Mouse (Mus musculus) kidney, adult 2 months (tissue): ENCODE results near the gene BC030499. TPM values are rescaled to one million over a fixed set of nuclear protein-coding genes. Genes with fewer than 3 reads are reported as not detected.
"Not testable (repeated sequence)": the region's sequence is repeated elsewhere in the genome, so short reads cannot be mapped to it uniquely, and the experiment has no call there.

Experiments
- DNase-seq: peaks from one replicate; pipeline ENCODE4 v3.0.0; 2021
- H3K27ac ChIP-seq: fragments of 200-500 bp; 2 replicates; pipeline ENCODE4 v1.5.1; 2012; ENCODE audit warnings: low read depth, low read length, control low read depth, inconsistent platforms; ENCODE audit not compliant: insufficient read depth
- H3K27me3 ChIP-seq: fragments of 200-500 bp; replicated peaks from 2 replicates; pipeline ENCODE4 v1.6.1; 2012; ENCODE audit warnings: mild to moderate bottlenecking, moderate library complexity, low read length, inconsistent platforms; ENCODE audit not compliant: control insufficient read depth, insufficient read depth
- H3K36me3 ChIP-seq: fragments of 200-500 bp; 2 replicates; pipeline ENCODE4 v1.6.1; 2012; ENCODE audit warnings: mild to moderate bottlenecking, moderate library complexity, low read length, inconsistent platforms; ENCODE audit not compliant: control insufficient read depth, insufficient read depth
- H3K4me1 ChIP-seq: fragments of 200-500 bp; 2 replicates; pipeline ENCODE4 v1.6.1; 2011; ENCODE audit warnings: low read length; ENCODE audit not compliant: control insufficient read depth, insufficient read depth
- H3K4me3 ChIP-seq: fragments of 200-500 bp; 2 replicates; pipeline ENCODE4 v1.5.1; 2011; ENCODE audit warnings: mild to moderate bottlenecking, low read depth, low read length, control low read depth; ENCODE audit not compliant: insufficient read depth
- CTCF ChIP-seq: fragments of 200-500 bp; conservative IDR thresholded peaks from 2 replicates; pipeline ENCODE4 v1.5.1; 2011; ENCODE audit warnings: low read depth, mild to moderate bottlenecking, control low read depth, low read length, moderate library complexity, mixed read lengths; ENCODE audit not compliant: insufficient read depth, insufficient read length
- POLR2A ChIP-seq: fragments of 200-500 bp; IDR thresholded peaks from one replicate; pipeline ENCODE4 v1.6.1; 2011; ENCODE audit warnings: low read depth, low read length, control low read depth
- WGBS: fragments of 180-500 bp; shearing (Covaris S2); methylation state at CpG from one replicate; pipeline ENCODE4 v1.1.7; 2018; 5-methylcytosine and 5-hydroxymethylcytosine counted together
- polyA plus RNA-seq: library from polyadenylated mRNA; depleted of rRNA; stranded (reverse); fragments of >200 nt; gene quantifications from 2 replicates; pipeline ENCODE4 v1.2.3, GENCODE M21; 2012

BC030499 gene
- polyA plus RNA-seq, 1 experiment, result 0.19 TPM

DNA sequence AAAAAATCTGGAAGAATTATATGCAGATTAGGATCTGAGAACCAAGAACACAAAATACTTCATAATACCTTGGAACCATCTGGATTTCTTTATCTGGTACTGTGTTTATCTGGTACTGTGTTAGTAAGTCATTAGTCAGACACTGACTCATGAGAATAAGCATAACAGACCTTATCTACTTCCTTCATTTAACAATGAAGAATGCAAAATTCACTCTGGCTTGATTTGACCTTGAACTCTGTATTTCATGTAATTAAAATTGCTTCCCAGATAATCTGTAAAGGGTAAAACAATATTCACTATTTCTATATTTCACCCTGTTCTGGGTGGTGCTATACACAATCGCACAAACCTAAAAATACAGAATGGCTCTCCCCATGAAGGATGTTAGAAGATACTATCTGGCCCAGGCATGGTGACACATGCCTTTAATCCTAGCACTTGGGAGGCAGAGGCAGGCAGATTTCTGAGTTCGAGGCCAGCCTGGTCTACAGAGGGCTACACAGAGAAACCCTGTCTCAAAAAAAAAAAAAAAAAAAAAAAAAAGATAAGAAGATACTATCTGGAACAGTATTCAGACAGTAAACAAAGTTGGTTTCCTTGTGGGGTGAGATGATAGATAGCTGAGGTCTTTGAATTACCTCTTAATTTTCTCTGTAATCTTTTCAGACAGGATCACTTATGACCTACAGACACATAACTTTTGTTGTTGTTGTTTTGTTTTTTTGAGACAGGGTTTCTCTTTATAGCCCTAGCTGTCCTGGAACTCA lies 30.0 kb upstream of the BC030499 start:
- Histone ChIP-seq H3K27ac (no peak overlapping the region), H3K4me1 (no peaks in the 10 kb centered on the region; the same call in 1 of the 2 replicates), H3K36me3 (peaks cover 2% of the 10 kb centered on the region), H3K27me3 (no peaks in the 10 kb centered on the region), H3K4me3 (0 out of 2 replicates have a peak overlapping the region, but pooled peaks have one; percentile 50)
- TF ChIP-seq POLR2A (no peak), CTCF (no peak)
- WGBS, result 93% methylated on average over 2 of the region's 2 CpGs
- no peak for DNase-seq

DNA sequence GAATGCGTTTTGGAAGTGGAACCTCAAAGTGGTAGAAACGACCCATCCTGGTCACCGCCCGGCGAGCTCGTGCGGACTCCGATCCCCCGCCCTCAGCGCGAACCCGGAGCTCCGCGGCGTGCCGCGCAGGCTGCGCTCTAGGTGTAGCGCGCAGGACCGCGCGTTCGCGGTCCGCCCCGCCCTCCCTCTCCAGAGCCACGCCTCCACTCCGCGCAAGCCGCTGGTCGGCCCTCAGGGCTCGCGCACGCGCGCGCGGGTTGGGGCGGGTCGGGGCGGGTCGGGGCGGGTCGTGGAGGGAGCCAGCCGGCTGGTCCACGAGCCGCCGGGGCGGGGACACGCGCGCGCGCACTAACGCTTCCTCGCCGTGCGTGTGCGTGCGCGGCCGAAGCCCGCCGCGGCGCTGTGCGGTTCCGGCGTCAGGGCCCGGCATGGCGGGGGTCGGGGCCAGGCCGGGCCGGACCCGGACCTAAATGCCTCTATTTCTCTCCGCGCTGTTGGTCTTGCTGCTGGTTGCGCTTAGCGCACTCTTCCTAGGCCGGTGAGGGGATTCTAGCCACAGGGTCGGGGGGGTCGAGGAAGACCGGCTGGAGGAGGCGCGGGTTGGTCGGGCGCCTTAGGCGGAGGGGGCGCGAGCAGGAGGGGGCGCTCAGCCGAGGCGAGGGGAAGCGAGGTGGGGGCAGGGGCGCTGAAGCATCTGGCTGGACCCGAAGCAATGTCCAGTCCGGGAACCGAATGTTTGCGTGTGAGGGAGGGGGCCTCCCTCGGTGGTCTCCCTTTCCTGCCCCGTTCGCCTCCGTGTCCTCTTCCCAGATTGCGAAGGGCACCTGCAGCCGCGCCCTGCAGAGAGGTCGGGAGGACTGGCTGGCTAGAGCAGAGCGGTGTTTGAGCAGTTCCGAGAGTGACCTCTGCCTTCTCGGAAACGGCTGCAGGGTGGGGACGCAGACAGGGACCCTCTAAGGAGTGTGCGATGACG lies 29.0 kb upstream of the BC030499 start, which contains the start of gene 2610507B11Rik:
2610507B11Rik (plus strand) TSS at position 373 of the 973 bp plus-strand sequence.
- Histone ChIP-seq H3K36me3 (peaks cover 2% of the 10 kb centered on the region), H3K27ac (peak within 1 kb of the TSS; percentile 52), H3K4me1 (no peaks in the 10 kb centered on the region; the same call in 1 of the 2 replicates), H3K27me3 (no peaks in the 10 kb centered on the region), H3K4me3 (peak within 1 kb of the TSS; percentile 88)
- under 1% methylated on average over 108 of the region's 115 CpGs for WGBS
- peak; percentile 96 for DNase-seq
- TF ChIP-seq CTCF, result no peak
- peak; percentile 19 for TF ChIP-seq POLR2A

DNA sequence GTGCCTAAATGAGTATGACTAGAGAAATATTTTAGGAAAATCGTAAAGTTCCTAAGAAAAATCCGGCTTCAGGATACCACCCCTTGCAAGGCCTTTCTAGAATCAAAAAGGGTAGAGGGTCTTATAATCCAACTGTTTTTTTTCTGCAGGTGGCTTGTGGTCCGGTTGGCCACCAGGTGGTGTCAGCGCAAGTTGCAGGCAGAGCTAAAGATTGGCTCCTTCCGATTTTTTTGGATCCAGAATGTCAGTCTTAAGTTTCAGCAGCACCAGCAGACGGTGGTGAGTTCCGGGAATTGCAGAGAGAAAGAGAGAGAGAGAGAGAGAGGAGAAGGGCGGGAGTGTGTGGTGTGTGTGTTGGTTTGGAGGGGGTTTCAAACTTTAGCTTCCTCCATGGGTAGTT lies 28.1 kb upstream of the BC030499 start:
- H3K27ac ChIP-seq, result no peak overlapping the region
- H3K4me3 ChIP-seq, result peak overlapping the region; percentile 3; the same call in 1 of the 2 replicates
- no peaks in the 10 kb centered on the region for H3K27me3 ChIP-seq
- peak; percentile 75 for DNase-seq
- H3K36me3 ChIP-seq, result peaks cover 2% of the 10 kb centered on the region
- H3K4me1 ChIP-seq, result no peaks in the 10 kb centered on the region
- TF ChIP-seq POLR2A (no peak), CTCF (peak; percentile 65)
- WGBS, result 3% methylated on average over 8 of the region's 8 CpGs

DNA sequence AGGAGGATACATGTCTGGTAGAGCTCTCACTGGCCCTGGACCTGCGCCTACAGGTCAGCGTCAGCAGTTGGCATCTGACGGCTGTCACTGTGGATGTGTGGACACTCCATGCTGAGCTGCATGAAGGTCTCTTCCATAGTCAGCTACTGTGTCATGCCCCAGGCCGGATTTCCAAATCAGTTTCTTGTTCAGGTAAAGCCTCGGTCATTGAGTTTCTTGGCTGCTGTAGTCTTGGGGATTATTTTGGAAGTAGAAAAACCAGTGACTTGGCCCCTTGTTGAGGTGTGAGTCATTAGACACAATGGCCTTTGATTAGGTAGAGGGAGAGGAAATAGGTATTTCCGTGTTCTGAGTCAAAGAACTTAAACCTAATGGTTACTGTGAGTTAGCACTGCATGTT lies 25.1 kb upstream of the BC030499 start:
- no peak overlapping the region for H3K4me3 ChIP-seq
- H3K4me1 ChIP-seq, result no peaks in the 10 kb centered on the region
- no peak for TF ChIP-seq POLR2A
- TF ChIP-seq CTCF, result no peak
- DNase-seq, result no peak
- no peak overlapping the region for H3K27ac ChIP-seq
- peaks cover 8% of the 10 kb centered on the region for H3K36me3 ChIP-seq
- H3K27me3 ChIP-seq, result no peaks in the 10 kb centered on the region
- 93% methylated on average over 6 of the region's 6 CpGs for WGBS

DNA sequence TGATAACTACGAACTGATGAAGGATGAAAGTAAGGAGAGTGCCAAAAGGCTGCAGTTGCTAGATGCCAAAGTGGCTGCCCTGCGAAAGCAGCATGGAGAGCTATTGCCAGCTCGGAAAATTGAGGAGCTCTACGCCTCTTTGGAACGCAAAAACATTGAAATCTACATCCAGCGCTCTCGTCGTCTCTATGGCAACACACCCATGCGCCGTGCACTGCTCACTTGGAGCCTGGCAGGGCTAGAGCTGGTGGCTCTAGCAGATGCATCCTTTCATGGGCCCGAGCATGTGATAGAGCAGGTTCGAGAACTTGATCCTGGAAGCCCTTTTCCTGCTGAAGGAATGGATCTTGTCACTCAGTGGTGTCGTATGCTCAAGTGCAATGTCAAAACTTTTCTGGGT lies 18.7 kb upstream of the BC030499 start:
- peaks cover 31% of the 10 kb centered on the region for H3K36me3 ChIP-seq
- H3K27me3 ChIP-seq, result no peaks in the 10 kb centered on the region
- no peak overlapping the region for H3K4me3 ChIP-seq
- no peak overlapping the region for H3K27ac ChIP-seq
- WGBS, result 85% methylated on average over 13 of the region's 13 CpGs
- H3K4me1 ChIP-seq, result no peaks in the 10 kb centered on the region
- no peak for DNase-seq
- TF ChIP-seq CTCF (no peak), POLR2A (no peak)

DNA sequence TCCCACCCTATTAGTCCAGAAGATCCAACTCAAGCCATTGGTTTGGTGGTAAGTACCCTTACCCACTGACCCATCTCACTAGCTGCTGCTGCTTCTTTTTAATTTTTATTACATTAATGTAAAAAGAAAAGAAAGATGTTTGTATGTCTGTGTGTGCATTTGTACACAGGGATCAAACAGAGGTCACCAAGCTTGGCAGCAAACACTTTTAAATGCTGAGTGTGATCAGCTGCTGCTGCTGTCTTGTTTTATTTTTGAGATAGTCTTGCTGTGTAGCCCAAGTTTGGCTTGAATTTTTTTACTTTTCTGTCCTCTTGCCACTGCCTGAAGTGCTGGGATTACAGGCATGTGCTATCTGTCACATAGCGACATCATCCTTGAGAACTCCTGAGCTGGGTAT lies 15.0 kb upstream of the BC030499 start:
- Histone ChIP-seq H3K36me3 (peaks cover 32% of the 10 kb centered on the region), H3K4me1 (no peaks in the 10 kb centered on the region), H3K27me3 (no peaks in the 10 kb centered on the region), H3K27ac (no peak overlapping the region), H3K4me3 (no peak overlapping the region)
- DNase-seq, result no peak
- WGBS, result 97% methylated on average over 1 of the region's 1 CpGs
- TF ChIP-seq POLR2A (no peak), CTCF (no peak)

DNA sequence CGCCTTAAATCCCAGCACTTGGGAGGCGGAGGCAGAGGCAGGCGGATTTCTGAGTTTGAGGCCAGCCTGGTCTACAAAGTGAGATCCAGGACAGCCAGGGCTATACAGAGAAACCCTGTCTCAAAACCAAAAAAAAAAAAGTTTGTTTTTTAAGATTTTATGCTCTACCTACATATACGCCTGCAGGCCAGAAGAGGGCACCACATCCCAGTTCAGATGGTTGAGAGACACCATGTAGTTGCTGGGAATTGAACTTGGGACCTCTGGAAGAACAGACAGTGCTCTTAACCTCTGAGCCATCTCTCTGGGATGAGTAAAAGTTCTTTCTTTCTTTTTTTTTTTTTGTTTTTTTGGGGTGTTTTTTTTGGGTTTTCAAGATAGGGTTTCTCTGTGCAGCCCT lies 14.5 kb upstream of the BC030499 start:
- not testable (repeated sequence) for H3K27ac ChIP-seq, H3K4me1 ChIP-seq, DNase-seq, H3K4me3 ChIP-seq, H3K27me3 ChIP-seq
- H3K36me3 ChIP-seq, result peaks cover 32% of the 10 kb centered on the region
- WGBS, result 97% methylated on average over 4 of the region's 4 CpGs
- TF ChIP-seq CTCF, result peak; percentile 35; the same call in 1 of the 2 replicates
